Mouse (Mus musculus) gastrocnemius, adult 18-20 months (tissue): ENCODE measurements at regions not wholly inside any gene's neighbourhood (a gene's known extent, or its start where the extent isn't known, plus 50 kb on each side); places are given as distances from the start of the nearest gene placed in this dataset.

ENCODE experiments used
- DNase-seq: peaks from one replicate; pipeline ENCODE4 v3.0.0; 2021; ENCODE audit warnings: low spot score

GRCm38 (mm10) chr1:193800998-193801397 is 430.9 kb upstream of the Camk1g start:
- DNase-seq: no peak

- no peak for DNase-seq
These were observed 420.5 kb upstream of the Camk1g start for GRCm38 (mm10) chr1:193790579-193790978.

GRCm38 (mm10) chr1:193788496-193788895 is 418.4 kb upstream of the Camk1g start:
- no peak for DNase-seq

- no peak for DNase-seq
These were observed 417.3 kb upstream of the Camk1g start for GRCm38 (mm10) chr1:193787417-193787816.

GRCm38 (mm10) chr1:193784966-193785365 is 414.9 kb upstream of the Camk1g start:
- no peak for DNase-seq

GRCm38 (mm10) chr1:193784526-193784925 is 414.4 kb upstream of the Camk1g start:
- no peak for DNase-seq

- DNase-seq: no peak
These were observed 408.1 kb upstream of the Camk1g start for GRCm38 (mm10) chr1:193778181-193778580.

- DNase-seq: no peak
These were observed 399.4 kb upstream of the Camk1g start for GRCm38 (mm10) chr1:193769546-193769945.

- no peak for DNase-seq
These were observed 394.0 kb upstream of the Camk1g start for GRCm38 (mm10) chr1:193764103-193764502.

- DNase-seq: no peak
These were observed 381.7 kb upstream of the Camk1g start for GRCm38 (mm10) chr1:193751819-193752251.

- DNase-seq: no peak
These were observed 380.8 kb upstream of the Camk1g start for GRCm38 (mm10) chr1:193750929-193751328.

- no peak for DNase-seq
These were observed 377.4 kb upstream of the Camk1g start for GRCm38 (mm10) chr1:193747426-193747960.

GRCm38 (mm10) chr1:193742688-193743087 is 372.6 kb upstream of the Camk1g start:
- DNase-seq: no peak

GRCm38 (mm10) chr1:193738821-193739220 is 368.7 kb upstream of the Camk1g start:
- no peak for DNase-seq

- no peak for DNase-seq
These were observed 365.9 kb upstream of the Camk1g start for GRCm38 (mm10) chr1:193735949-193736518.

- no peak for DNase-seq
These were observed 364.1 kb upstream of the Camk1g start for GRCm38 (mm10) chr1:193734014-193734763.

- no peak for DNase-seq
These were observed 363.3 kb upstream of the Camk1g start for GRCm38 (mm10) chr1:193733402-193733801.

- DNase-seq: no peak
These were observed 362.0 kb upstream of the Camk1g start for GRCm38 (mm10) chr1:193732113-193732512.

- no peak for DNase-seq
These were observed 351.8 kb upstream of the Camk1g start for GRCm38 (mm10) chr1:193721850-193722249.

GRCm38 (mm10) chr1:193720420-193720851 is 350.3 kb upstream of the Camk1g start:
- no peak for DNase-seq

- no peak for DNase-seq
These were observed 345.2 kb upstream of the Camk1g start for GRCm38 (mm10) chr1:193715328-193715727.

- DNase-seq: no peak
These were observed 344.5 kb upstream of the Camk1g start for GRCm38 (mm10) chr1:193714631-193715030.

- DNase-seq: no peak
These were observed 335.1 kb upstream of the Camk1g start for GRCm38 (mm10) chr1:193705205-193705604.
